Mouse (Mus musculus) forebrain, embryonic 16.5 days (tissue): ENCODE measurements around the gene Elk4. TPM values are rescaled to one million over a fixed set of nuclear protein-coding genes. Genes with fewer than 3 reads are reported as not detected.

Experiments used
- ATAC-seq: fragments of 200-750 bp; cut with Nextera tagmentation; 2 replicates; pipeline ENCODE4 v1.8.0; 2017; ENCODE audit warnings: mild to moderate bottlenecking, moderate library complexity
- H3K27ac ChIP-seq: fragments of 300-500 bp; sonication (generic); 2 replicates; pipeline ENCODE4 v1.5.1; 2014; ENCODE audit warnings: low read length, control low read depth
- H3K27me3 ChIP-seq: fragments of 300-500 bp; sonication (generic); replicated peaks from 2 replicates; pipeline ENCODE4 v1.6.1; 2014; ENCODE audit warnings: low read length; ENCODE audit not compliant: control insufficient read depth, insufficient read depth
- H3K36me3 ChIP-seq: fragments of 300-500 bp; sonication (generic); 2 replicates; pipeline ENCODE4 v1.6.1; 2014; ENCODE audit not compliant: control insufficient read depth, insufficient read depth
- H3K4me1 ChIP-seq: fragments of 300-500 bp; sonication (generic); replicated peaks from 2 replicates; pipeline ENCODE4 v1.6.1; 2014; ENCODE audit warnings: low read length; ENCODE audit not compliant: control insufficient read depth, insufficient read depth
- H3K4me2 ChIP-seq: fragments of 300-500 bp; sonication (generic); 2 replicates; pipeline ENCODE4 v1.6.1; 2014; ENCODE audit warnings: mild to moderate bottlenecking, low read length, control low read depth
- H3K4me3 ChIP-seq: fragments of 300-500 bp; sonication (generic); replicated peaks from 2 replicates; pipeline ENCODE4 v1.5.1; 2014; ENCODE audit warnings: mild to moderate bottlenecking, low read length, control low read depth
- H3K9ac ChIP-seq: fragments of 300-500 bp; sonication (generic); replicated peaks from 2 replicates; pipeline ENCODE4 v1.6.1; 2014; ENCODE audit warnings: low read depth, low read length, control low read depth
- H3K9me3 ChIP-seq: fragments of 300-500 bp; sonication (generic); 2 replicates; pipeline ENCODE4 v1.6.1; 2016; ENCODE audit warnings: low read length; ENCODE audit not compliant: control insufficient read depth
- WGBS: fragments of 180-500 bp; shearing (Covaris S2); extraction: QIAGEN DNeasy Blood & Tissue Kit; methylation state at CpG from one replicate; pipeline ENCODE4 v1.1.7; 2014; 5-methylcytosine and 5-hydroxymethylcytosine counted together
- polyA plus RNA-seq: library from polyadenylated mRNA; unstranded; fragments of >200 nt; fragmentation: Nextera tagmentation; extraction: Ambion mirVana; gene quantifications from 2 replicates; pipeline ENCODE4 v1.2.1, GENCODE M21; 2015

The Elk4 gene
- 12.5 and 13.5 TPM in 2 replicates for polyA plus RNA-seq

GRCm38 (mm10) chr1:132007282-132007815 lies at the start of gene Elk4:
Gene Elk4 (plus strand): TSS chr1:132007607.
- H3K27ac ChIP-seq = peak within 1 kb of the TSS; percentile 98
- H3K9me3 ChIP-seq = no peaks in the 10 kb centered on the region
- H3K4me1 ChIP-seq = peaks cover 21% of the 10 kb centered on the region
- under 1% methylated on average over 61 of the region's 61 CpGs for WGBS
- ATAC-seq = peak; percentile 94
- no peaks in the 10 kb centered on the region for H3K36me3 ChIP-seq
- peak within 1 kb of the TSS; percentile 94 for H3K9ac ChIP-seq
- peak within 1 kb of the TSS; percentile 75 for H3K4me3 ChIP-seq
- peak within 1 kb of the TSS; percentile 85 for H3K4me2 ChIP-seq
- H3K27me3 ChIP-seq = no peaks in the 10 kb centered on the region

GRCm38 (mm10) chr1:131961004-131961403 lies 46.4 kb upstream of the Elk4 start:
- Histone ChIP-seq H3K36me3 (no peaks in the 10 kb centered on the region), H3K27me3 (peaks cover 5% of the 10 kb centered on the region; the same call in 1 of the 2 replicates), H3K4me2 (no peak overlapping the region), H3K9ac (no peak overlapping the region), H3K4me3 (no peak overlapping the region), H3K9me3 (no peaks in the 10 kb centered on the region), H3K4me1 (peaks cover 13% of the 10 kb centered on the region), H3K27ac (no peak overlapping the region)
- ATAC-seq = no peak
- 59% methylated on average over 2 of the region's 2 CpGs for WGBS

- Histone ChIP-seq H3K4me2 (peak within 1 kb of the TSS; percentile 97), H3K4me1 (peaks cover 13% of the 10 kb centered on the region), H3K27ac (no peak within 1 kb of the TSS), H3K27me3 (peaks cover 5% of the 10 kb centered on the region; the same call in 1 of the 2 replicates), H3K9ac (peak within 1 kb of the TSS; percentile 68), H3K9me3 (no peaks in the 10 kb centered on the region), H3K4me3 (peak within 1 kb of the TSS; percentile 85), H3K36me3 (no peaks in the 10 kb centered on the region)
- WGBS = under 1% methylated on average over 33 of the region's 35 CpGs
- ATAC-seq = peak; percentile 68
Observed at GRCm38 (mm10) chr1:131962606-131963084, 44.8 kb upstream of the Elk4 start, which contains the start of gene Slc45a3. Gene Slc45a3 (plus strand): TSS chr1:131962967.

- peak; percentile 83 for ATAC-seq
- H3K4me1 ChIP-seq = peaks cover 13% of the 10 kb centered on the region
- no peaks in the 10 kb centered on the region for H3K36me3 ChIP-seq
- H3K9me3 ChIP-seq = no peaks in the 10 kb centered on the region
- H3K27ac ChIP-seq = no peak overlapping the region
- peak overlapping the region; percentile 97 for H3K4me2 ChIP-seq
- H3K9ac ChIP-seq = peak overlapping the region; percentile 68
- H3K4me3 ChIP-seq = peak overlapping the region; percentile 85
- peaks cover 5% of the 10 kb centered on the region; the same call in 1 of the 2 replicates for H3K27me3 ChIP-seq
- under 1% methylated on average over 67 of the region's 76 CpGs for WGBS
Observed at GRCm38 (mm10) chr1:131963085-131963951, 44.1 kb upstream of the Elk4 start.

- Histone ChIP-seq H3K9ac (no peak overlapping the region), H3K27me3 (peaks cover 5% of the 10 kb centered on the region; the same call in 1 of the 2 replicates), H3K36me3 (no peaks in the 10 kb centered on the region), H3K4me1 (peaks cover 13% of the 10 kb centered on the region), H3K9me3 (no peaks in the 10 kb centered on the region), H3K4me3 (no peak overlapping the region; the same call in 1 of the 2 replicates), H3K27ac (no peak overlapping the region), H3K4me2 (peak overlapping the region; percentile 97)
- no peak for ATAC-seq
- 26% methylated on average over 5 of the region's 5 CpGs for WGBS
Observed at GRCm38 (mm10) chr1:131964100-131964499, 43.3 kb upstream of the Elk4 start.

GRCm38 (mm10) chr1:131964580-131964979 lies 42.8 kb upstream of the Elk4 start:
- no peaks in the 10 kb centered on the region for H3K36me3 ChIP-seq
- H3K27me3 ChIP-seq = peaks cover 5% of the 10 kb centered on the region; the same call in 1 of the 2 replicates
- ATAC-seq = no peak
- H3K9me3 ChIP-seq = no peaks in the 10 kb centered on the region
- H3K9ac ChIP-seq = no peak overlapping the region
- no peak overlapping the region for H3K4me2 ChIP-seq
- 78% methylated on average over 7 of the region's 7 CpGs for WGBS
- H3K27ac ChIP-seq = no peak overlapping the region
- no peak overlapping the region for H3K4me3 ChIP-seq
- peaks cover 13% of the 10 kb centered on the region for H3K4me1 ChIP-seq

GRCm38 (mm10) chr1:131965818-131966217 lies 41.6 kb upstream of the Elk4 start:
- H3K4me2 ChIP-seq = no peak overlapping the region
- H3K27me3 ChIP-seq = peaks cover 5% of the 10 kb centered on the region; the same call in 1 of the 2 replicates
- no peak overlapping the region for H3K9ac ChIP-seq
- peaks cover 17% of the 10 kb centered on the region for H3K4me1 ChIP-seq
- no peaks in the 10 kb centered on the region for H3K9me3 ChIP-seq
- H3K4me3 ChIP-seq = no peak overlapping the region
- WGBS = 47% methylated on average over 5 of the region's 5 CpGs
- ATAC-seq = no peak
- H3K27ac ChIP-seq = no peak overlapping the region
- no peaks in the 10 kb centered on the region for H3K36me3 ChIP-seq

- peaks cover 29% of the 10 kb centered on the region for H3K4me1 ChIP-seq
- H3K27ac ChIP-seq = no peak overlapping the region
- H3K9ac ChIP-seq = no peak overlapping the region
- H3K36me3 ChIP-seq = no peaks in the 10 kb centered on the region
- H3K9me3 ChIP-seq = no peaks in the 10 kb centered on the region
- ATAC-seq = no peak
- 82% methylated on average over 7 of the region's 7 CpGs for WGBS
- H3K27me3 ChIP-seq = peaks cover 5% of the 10 kb centered on the region; the same call in 1 of the 2 replicates
- H3K4me3 ChIP-seq = no peak overlapping the region
- H3K4me2 ChIP-seq = no peak overlapping the region
Observed at GRCm38 (mm10) chr1:131967336-131967735, 40.1 kb upstream of the Elk4 start.

GRCm38 (mm10) chr1:131968556-131968955 lies 38.9 kb upstream of the Elk4 start:
- Histone ChIP-seq H3K36me3 (no peaks in the 10 kb centered on the region), H3K4me3 (no peak overlapping the region), H3K27ac (no peak overlapping the region), H3K4me2 (no peak overlapping the region), H3K4me1 (peaks cover 25% of the 10 kb centered on the region), H3K27me3 (peaks cover 2% of the 10 kb centered on the region; the same call in 1 of the 2 replicates), H3K9me3 (no peaks in the 10 kb centered on the region), H3K9ac (no peak overlapping the region)
- no peak for ATAC-seq
- 38% methylated on average over 3 of the region's 3 CpGs for WGBS
